Mouse (Mus musculus): Measurements from ENCODE around the gene Kcnk15. TPM values are rescaled to one million over a fixed set of nuclear protein-coding genes. Genes with fewer than 3 reads are reported as not detected.

Kcnk15 gene
- polyA plus RNA-seq (2017; shearing (Covaris generic)): not detected

DNA sequence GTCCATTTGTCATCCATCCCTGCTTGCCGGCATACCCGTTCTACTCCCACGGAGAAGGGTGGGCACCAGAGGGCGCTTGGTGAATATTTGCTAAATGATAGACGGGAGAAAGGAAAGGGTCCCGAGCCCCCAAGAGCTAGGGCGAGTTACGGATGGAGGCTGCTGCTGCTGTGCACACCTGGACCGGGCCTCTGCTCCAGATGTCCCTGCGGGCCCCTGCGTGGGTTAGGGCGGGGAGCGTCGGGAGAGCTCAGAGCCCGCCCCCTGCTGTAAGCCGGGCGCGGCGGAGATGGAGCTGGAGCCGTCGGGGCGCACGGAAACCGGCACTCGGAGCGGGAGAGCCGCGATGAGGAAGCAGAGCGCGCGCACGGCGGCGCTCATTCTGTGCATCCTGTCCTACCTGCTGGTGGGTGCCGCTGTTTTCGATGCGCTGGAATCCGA, at the start of gene Kcnk15:
Gene Kcnk15 (plus strand): TSS at position 191 of the 441 bp plus-strand sequence.

GRCm38 (mm10) chr2:163820607-163821006, 32.8 kb upstream of the Kcnk15 start, which contains the start of gene Ccn5:
Gene Ccn5 (plus strand): TSS chr2:163820861.

Other genes with a start within 250 kb of the Kcnk15 start
- gene Serinc3, start 208.5 kb upstream of the Kcnk15 start, polyA plus RNA-seq (2017; shearing (Covaris generic)): 813 TPM
- 4.7 TPM for gene Pkig, start 195.3 kb upstream of the Kcnk15 start, polyA plus RNA-seq (2017; shearing (Covaris generic))
- 16.4 TPM for gene Ada, start 103.4 kb upstream of the Kcnk15 start, polyA plus RNA-seq (2017; shearing (Covaris generic))
- gene Ccn5, start 32.8 kb upstream of the Kcnk15 start, polyA plus RNA-seq (2017; shearing (Covaris generic)): not detected
- not detected for gene Rims4, start 65.0 kb downstream of the Kcnk15 start, polyA plus RNA-seq (2017; shearing (Covaris generic))
- 59.6 TPM for gene Ywhab, start 141.3 kb downstream of the Kcnk15 start, polyA plus RNA-seq (2017; shearing (Covaris generic))
- 1.7 TPM for gene Pabpc1l, start 171.8 kb downstream of the Kcnk15 start, polyA plus RNA-seq (2017; shearing (Covaris generic))
- gene Stk4, start 216.7 kb downstream of the Kcnk15 start, polyA plus RNA-seq (2017; shearing (Covaris generic)): 314 TPM
- 123 TPM for gene Tomm34, start 217.5 kb downstream of the Kcnk15 start, polyA plus RNA-seq (2017; shearing (Covaris generic))

Data from CD4-positive, CD25-positive, alpha-beta regulatory T cell, adult 9 weeks (primary cell).